Mouse (Mus musculus): ENCODE results near the gene Cartpt. TPM values are rescaled to one million over a fixed set of nuclear protein-coding genes. Genes with fewer than 3 reads are reported as not detected.

Gene Cartpt
- polyA plus RNA-seq, 1 experiment from 2014 or later, result 42.3 TPM

GRCm38 (mm10) chr13:99851026-99851425 is 49.9 kb downstream of the Cartpt start:
- DNase-seq (ENCODE audit: low spot score) (no peak), ATAC-seq (replicated peaks; ENCODE audit: low FRiP score, low TSS enrichment, low read depth) (no peak)
- Histone ChIP-seq H3K36me3 (ENCODE audit: control insufficient read depth, insufficient read depth, low read length) (no peaks in the 10 kb centered on the region), H3K9ac (ENCODE audit: low read length) (no peak overlapping the region), H3K27me3 (replicated peaks; ENCODE audit: control insufficient read depth, insufficient read depth, low read length) (no peaks in the 10 kb centered on the region), H3K27ac (ENCODE audit: low read depth) (no peak overlapping the region), H3K4me3 (ENCODE audit: low read depth, low read length) (no peak overlapping the region), H3K4me1 (replicated peaks; ENCODE audit: control insufficient read depth, insufficient read depth, low read length) (no peaks in the 10 kb centered on the region), H3K4me2 (ENCODE audit: low read length) (no peak overlapping the region), H3K9me3 (ENCODE audit: control insufficient read depth, low read length) (no peaks in the 10 kb centered on the region)
- WGBS, result 32% methylated on average over 4 of the region's 4 CpGs

- 38% methylated on average over 15 of the region's 15 CpGs for WGBS
- H3K27ac ChIP-seq (ENCODE audit: low read depth), result no peak overlapping the region
- ATAC-seq (replicated peaks; ENCODE audit: low FRiP score, low TSS enrichment, low read depth), result no peak
- no peak overlapping the region for H3K4me3 ChIP-seq (ENCODE audit: low read depth, low read length)
- no peak overlapping the region for H3K4me2 ChIP-seq (ENCODE audit: low read length)
- no peaks in the 10 kb centered on the region for H3K36me3 ChIP-seq (ENCODE audit: control insufficient read depth, insufficient read depth, low read length)
- H3K9ac ChIP-seq (ENCODE audit: low read length), result no peak overlapping the region
- no peaks in the 10 kb centered on the region for H3K27me3 ChIP-seq (replicated peaks; ENCODE audit: control insufficient read depth, insufficient read depth, low read length)
- no peaks in the 10 kb centered on the region for H3K9me3 ChIP-seq (ENCODE audit: control insufficient read depth, low read length)
- no peaks in the 10 kb centered on the region for H3K4me1 ChIP-seq (replicated peaks; ENCODE audit: control insufficient read depth, insufficient read depth, low read length)
- DNase-seq (ENCODE audit: low spot score), result no peak
These were observed 51.3 kb downstream of the Cartpt start for GRCm38 (mm10) chr13:99849597-99849996.

Other genes with a start within 250 kb of the Cartpt start
- gene Mccc2, start 114.5 kb upstream of the Cartpt start, polyA plus RNA-seq (2014; fragmentation: Nextera tagmentation; extraction: Ambion mirVana), result 45.9 and 51.6 TPM in 2 replicates
- gene Bdp1, start 203.0 kb upstream of the Cartpt start, polyA plus RNA-seq (2014; fragmentation: Nextera tagmentation; extraction: Ambion mirVana), result 24.9 and 28.5 TPM in 2 replicates
- gene Serf1, start 206.9 kb upstream of the Cartpt start, polyA plus RNA-seq (2014; fragmentation: Nextera tagmentation; extraction: Ambion mirVana), result 169 and 181 TPM in 2 replicates
- 68.3 and 69.3 TPM in 2 replicates for gene Smn1, start 223.8 kb upstream of the Cartpt start, polyA plus RNA-seq (2014; fragmentation: Nextera tagmentation; extraction: Ambion mirVana)

Data from intestine, embryonic 14.5 days (tissue).